Mouse (Mus musculus): ENCODE measurements around the gene Csnk1g1. TPM values are rescaled to one million over a fixed set of nuclear protein-coding genes. Genes with fewer than 3 reads are reported as not detected.

Gene Csnk1g1
- polyA plus RNA-seq, 1 experiment from 2014 or later = 12.6 TPM

DNA sequence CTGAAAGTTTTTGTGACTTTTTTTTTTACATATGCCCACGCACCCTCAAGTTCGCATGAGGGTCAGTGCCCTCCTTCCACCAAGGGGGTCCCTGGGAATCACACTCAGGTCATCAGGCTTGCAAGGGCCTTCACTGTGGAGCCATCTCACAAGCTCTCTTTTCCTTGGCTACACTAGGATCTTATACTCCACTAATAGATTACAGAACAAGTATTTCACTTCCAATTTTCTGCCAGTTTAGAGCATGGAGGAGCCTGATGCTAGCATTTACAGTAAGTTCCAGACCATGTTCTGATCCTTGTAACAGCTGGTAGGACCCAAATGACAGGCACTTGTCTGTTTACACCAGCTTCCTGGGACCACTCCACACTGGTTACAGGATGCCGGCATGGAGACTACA is 169.3 kb downstream of the Csnk1g1 start:
- no peak overlapping the region for H3K9ac ChIP-seq (replicated peaks; ENCODE audit: low read length)
- H3K36me3 ChIP-seq (ENCODE audit: insufficient read depth, low read length) = no peaks in the 10 kb centered on the region
- WGBS = 58% methylated on average over 3 of the region's 3 CpGs
- H3K27ac ChIP-seq (ENCODE audit: low read length) = no peak overlapping the region
- H3K4me3 ChIP-seq (ENCODE audit: low read length) = no peak overlapping the region
- 0 out of 2 replicates have a peak overlapping the region, but pooled peaks have one; percentile 35 for H3K4me2 ChIP-seq (replicated peaks; ENCODE audit: low read depth, low read length)
- H3K27me3 ChIP-seq (ENCODE audit: insufficient read depth, low read length) = no peaks in the 10 kb centered on the region
- H3K4me1 ChIP-seq (ENCODE audit: insufficient read depth, low read length) = peaks cover 4% of the 10 kb centered on the region; the same call in 1 of the 2 replicates
- H3K9me3 ChIP-seq (ENCODE audit: low read length) = no peaks in the 10 kb centered on the region
- no peak for ATAC-seq (ENCODE audit: low FRiP score, low TSS enrichment)

DNA sequence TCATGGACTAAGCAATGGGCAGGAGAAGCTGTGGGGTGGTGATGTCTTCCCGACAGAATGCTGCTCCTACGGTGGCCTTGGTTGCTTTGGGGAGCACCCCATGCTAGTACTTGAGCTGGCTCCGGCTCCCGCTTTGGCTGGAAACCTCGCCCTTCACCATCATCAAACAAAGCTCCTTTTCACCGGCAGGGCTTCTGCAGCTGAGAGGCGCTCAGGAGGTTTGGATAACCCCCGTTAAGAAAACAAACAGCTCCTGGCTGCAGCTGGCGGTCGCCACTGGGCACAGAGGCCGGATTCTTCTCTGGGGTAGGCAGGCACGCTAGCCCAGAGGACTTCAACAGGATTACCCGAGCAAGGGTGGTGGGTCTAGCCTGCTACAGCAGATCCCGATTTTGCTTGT is 169.8 kb downstream of the Csnk1g1 start:
- 0 out of 2 replicates have a peak overlapping the region, but pooled peaks have one; percentile 3 for H3K9ac ChIP-seq (replicated peaks; ENCODE audit: low read length)
- 5% methylated on average over 14 of the region's 14 CpGs for WGBS
- H3K27ac ChIP-seq (ENCODE audit: low read length) = no peak overlapping the region
- no peaks in the 10 kb centered on the region for H3K36me3 ChIP-seq (ENCODE audit: insufficient read depth, low read length)
- H3K4me3 ChIP-seq (ENCODE audit: low read length) = no peak overlapping the region
- H3K4me1 ChIP-seq (ENCODE audit: insufficient read depth, low read length) = peaks cover 4% of the 10 kb centered on the region; the same call in 1 of the 2 replicates
- H3K4me2 ChIP-seq (replicated peaks; ENCODE audit: low read depth, low read length) = peak overlapping the region; percentile 35
- no peaks in the 10 kb centered on the region for H3K27me3 ChIP-seq (ENCODE audit: insufficient read depth, low read length)
- no peaks in the 10 kb centered on the region for H3K9me3 ChIP-seq (ENCODE audit: low read length)
- ATAC-seq (ENCODE audit: low FRiP score, low TSS enrichment) = no peak

DNA sequence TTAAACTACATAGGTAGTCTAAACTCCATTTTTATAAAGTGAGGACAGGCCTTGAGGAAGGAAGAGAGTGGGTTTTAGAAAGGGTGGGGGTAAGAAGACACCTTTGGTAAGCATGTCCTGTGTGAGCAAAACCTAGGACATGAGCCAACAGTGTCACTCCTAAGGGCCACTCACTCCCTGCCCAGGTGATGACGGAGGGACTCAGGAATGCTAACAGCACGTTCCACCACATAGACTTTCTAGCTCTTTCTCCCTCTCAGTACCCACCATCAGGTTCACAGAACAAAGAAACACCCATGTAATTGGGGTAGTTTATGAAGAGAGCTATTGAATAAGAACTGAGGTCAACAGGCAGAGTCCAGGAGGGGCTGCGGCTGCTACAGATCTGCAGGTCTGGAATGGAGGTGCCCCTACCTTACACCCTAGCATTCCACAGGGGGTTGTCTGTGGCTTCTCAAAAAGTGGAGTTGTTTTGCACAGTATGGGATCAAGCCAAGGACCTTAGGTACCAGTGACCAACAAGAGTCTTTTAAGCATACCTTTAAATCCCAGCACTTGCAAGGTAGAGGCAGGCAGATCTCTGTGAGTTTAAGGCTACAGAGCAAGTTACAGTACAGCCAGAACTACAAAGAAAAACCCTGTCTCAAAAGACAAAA is 172.2 kb downstream of the Csnk1g1 start:
- no peak overlapping the region for H3K9ac ChIP-seq (replicated peaks; ENCODE audit: low read length)
- H3K27me3 ChIP-seq (ENCODE audit: insufficient read depth, low read length) = no peaks in the 10 kb centered on the region
- ATAC-seq (ENCODE audit: low FRiP score, low TSS enrichment) = no peak
- no peak overlapping the region for H3K27ac ChIP-seq (ENCODE audit: low read length)
- no peak overlapping the region for H3K4me2 ChIP-seq (replicated peaks; ENCODE audit: low read depth, low read length)
- no peak overlapping the region for H3K4me3 ChIP-seq (ENCODE audit: low read length)
- H3K4me1 ChIP-seq (ENCODE audit: insufficient read depth, low read length) = peaks cover 4% of the 10 kb centered on the region; the same call in 1 of the 2 replicates
- no peaks in the 10 kb centered on the region for H3K36me3 ChIP-seq (ENCODE audit: insufficient read depth, low read length)
- no peaks in the 10 kb centered on the region for H3K9me3 ChIP-seq (ENCODE audit: low read length)
- 76% methylated on average over 3 of the region's 3 CpGs for WGBS

DNA sequence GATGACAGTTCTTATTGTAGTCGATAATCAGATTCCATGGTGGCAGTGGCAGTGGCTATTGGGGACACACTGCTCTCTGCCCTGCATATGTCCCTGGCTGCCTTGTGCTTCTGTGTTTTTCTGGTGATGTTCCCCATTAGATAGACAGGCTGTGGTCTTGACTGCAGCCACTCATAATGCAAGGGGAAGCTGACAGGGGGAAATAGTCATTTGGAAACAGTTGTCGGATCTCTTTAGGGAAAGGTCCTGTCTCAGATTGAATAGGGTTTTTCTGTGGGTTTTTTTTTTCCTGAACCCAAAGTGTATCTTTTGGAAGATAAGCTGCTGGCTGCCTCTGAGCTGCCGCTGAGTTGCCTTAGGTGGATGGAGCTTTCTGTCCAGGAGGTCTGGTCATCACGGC is 173.3 kb downstream of the Csnk1g1 start:
- no peak overlapping the region for H3K9ac ChIP-seq (replicated peaks; ENCODE audit: low read length)
- WGBS = 89% methylated on average over 4 of the region's 4 CpGs
- H3K36me3 ChIP-seq (ENCODE audit: insufficient read depth, low read length) = peaks cover 3% of the 10 kb centered on the region
- H3K4me3 ChIP-seq (ENCODE audit: low read length) = no peak overlapping the region
- no peaks in the 10 kb centered on the region for H3K9me3 ChIP-seq (ENCODE audit: low read length)
- no peak overlapping the region for H3K4me2 ChIP-seq (replicated peaks; ENCODE audit: low read depth, low read length)
- ATAC-seq (ENCODE audit: low FRiP score, low TSS enrichment) = no peak
- H3K27ac ChIP-seq (ENCODE audit: low read length) = no peak overlapping the region
- no peaks in the 10 kb centered on the region for H3K27me3 ChIP-seq (ENCODE audit: insufficient read depth, low read length)
- peaks cover 4% of the 10 kb centered on the region; the same call in 1 of the 2 replicates for H3K4me1 ChIP-seq (ENCODE audit: insufficient read depth, low read length)

DNA sequence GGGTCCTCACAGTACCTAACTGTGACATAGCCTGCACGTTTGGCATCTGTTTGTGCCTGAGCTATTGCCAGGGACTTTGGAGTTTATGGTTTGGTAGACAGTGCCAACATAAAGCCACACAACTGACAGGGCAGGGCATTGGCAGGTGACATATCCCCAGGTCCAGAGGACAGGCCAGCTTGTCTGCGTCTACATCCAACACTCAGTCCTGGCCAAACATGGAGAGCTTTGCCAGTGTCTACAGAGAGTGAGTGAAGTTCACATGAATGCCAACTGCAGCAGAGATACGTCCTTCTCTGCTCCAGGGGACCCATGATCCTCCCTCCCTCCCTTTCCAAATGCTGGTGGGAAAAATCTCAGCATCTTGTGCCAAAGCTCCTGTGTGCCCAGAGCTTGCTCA is 175.4 kb downstream of the Csnk1g1 start:
- no peak overlapping the region for H3K27ac ChIP-seq (ENCODE audit: low read length)
- H3K4me2 ChIP-seq (replicated peaks; ENCODE audit: low read depth, low read length) = no peak overlapping the region
- WGBS = 91% methylated on average over 3 of the region's 3 CpGs
- H3K4me1 ChIP-seq (ENCODE audit: insufficient read depth, low read length) = no peaks in the 10 kb centered on the region
- H3K4me3 ChIP-seq (ENCODE audit: low read length) = no peak overlapping the region
- ATAC-seq (ENCODE audit: low FRiP score, low TSS enrichment) = no peak
- peaks cover 13% of the 10 kb centered on the region for H3K36me3 ChIP-seq (ENCODE audit: insufficient read depth, low read length)
- no peak overlapping the region for H3K9ac ChIP-seq (replicated peaks; ENCODE audit: low read length)
- no peaks in the 10 kb centered on the region for H3K9me3 ChIP-seq (ENCODE audit: low read length)
- H3K27me3 ChIP-seq (ENCODE audit: insufficient read depth, low read length) = no peaks in the 10 kb centered on the region

DNA sequence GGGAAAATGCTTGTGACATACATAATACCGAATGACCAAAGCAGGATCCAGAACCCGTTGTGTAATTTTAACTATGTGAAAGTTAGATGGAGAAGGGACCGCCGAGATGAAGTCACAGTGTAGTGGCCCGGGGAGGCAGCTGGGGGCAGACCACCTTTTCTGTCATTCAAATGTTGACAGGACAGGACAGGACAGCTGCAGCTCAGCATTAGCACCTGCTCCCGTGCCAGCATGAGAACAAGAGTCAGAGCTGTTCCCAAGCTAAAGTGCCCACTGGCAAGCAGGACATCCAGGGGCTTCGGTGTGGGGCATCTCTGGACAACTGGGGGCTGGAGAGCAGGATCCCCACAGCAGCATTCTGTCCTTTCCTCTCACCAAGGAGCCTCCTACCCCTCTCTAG is 178.3 kb downstream of the Csnk1g1 start:
- no peak for ATAC-seq (ENCODE audit: low FRiP score, low TSS enrichment)
- Histone ChIP-seq H3K4me2 (replicated peaks; ENCODE audit: low read depth, low read length) (no peak overlapping the region), H3K4me1 (ENCODE audit: insufficient read depth, low read length) (no peaks in the 10 kb centered on the region), H3K9ac (replicated peaks; ENCODE audit: low read length) (no peak overlapping the region), H3K36me3 (ENCODE audit: insufficient read depth, low read length) (peaks cover 20% of the 10 kb centered on the region), H3K27ac (ENCODE audit: low read length) (no peak overlapping the region), H3K4me3 (ENCODE audit: low read length) (no peak overlapping the region), H3K27me3 (ENCODE audit: insufficient read depth, low read length) (no peaks in the 10 kb centered on the region), H3K9me3 (ENCODE audit: low read length) (no peaks in the 10 kb centered on the region)
- WGBS = 96% methylated on average over 7 of the region's 7 CpGs

DNA sequence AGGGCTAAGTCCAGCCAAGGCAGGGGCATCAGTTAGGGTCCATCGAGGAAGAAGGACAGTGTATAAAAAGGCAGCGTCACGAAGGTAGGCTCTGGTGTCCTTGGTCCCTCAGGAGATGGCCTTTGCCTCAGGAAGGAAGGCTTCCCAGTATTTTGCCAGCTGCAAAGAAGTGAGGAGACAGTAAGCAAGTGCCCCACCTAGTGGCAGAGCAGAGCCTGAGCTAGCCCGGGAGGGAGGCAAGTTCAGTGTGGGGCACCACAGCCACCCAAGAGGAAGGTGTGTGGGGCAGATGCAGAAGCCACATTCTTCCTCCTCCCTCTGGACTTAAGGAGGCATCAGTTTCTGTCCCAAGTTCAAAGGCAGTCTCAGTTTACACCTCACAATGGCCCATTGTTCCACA is 179.7 kb downstream of the Csnk1g1 start:
- no peak overlapping the region for H3K4me2 ChIP-seq (replicated peaks; ENCODE audit: low read depth, low read length)
- no peaks in the 10 kb centered on the region for H3K27me3 ChIP-seq (ENCODE audit: insufficient read depth, low read length)
- WGBS = 31% methylated on average over 4 of the region's 4 CpGs
- H3K4me1 ChIP-seq (ENCODE audit: insufficient read depth, low read length) = 0 out of 2 replicates have a peak, but pooled peaks cover 2% of the 10 kb centered on the region
- H3K9me3 ChIP-seq (ENCODE audit: low read length) = no peaks in the 10 kb centered on the region
- peaks cover 31% of the 10 kb centered on the region for H3K36me3 ChIP-seq (ENCODE audit: insufficient read depth, low read length)
- H3K9ac ChIP-seq (replicated peaks; ENCODE audit: low read length) = no peak overlapping the region
- H3K27ac ChIP-seq (ENCODE audit: low read length) = no peak overlapping the region
- H3K4me3 ChIP-seq (ENCODE audit: low read length) = no peak overlapping the region
- ATAC-seq (ENCODE audit: low FRiP score, low TSS enrichment) = no peak

DNA sequence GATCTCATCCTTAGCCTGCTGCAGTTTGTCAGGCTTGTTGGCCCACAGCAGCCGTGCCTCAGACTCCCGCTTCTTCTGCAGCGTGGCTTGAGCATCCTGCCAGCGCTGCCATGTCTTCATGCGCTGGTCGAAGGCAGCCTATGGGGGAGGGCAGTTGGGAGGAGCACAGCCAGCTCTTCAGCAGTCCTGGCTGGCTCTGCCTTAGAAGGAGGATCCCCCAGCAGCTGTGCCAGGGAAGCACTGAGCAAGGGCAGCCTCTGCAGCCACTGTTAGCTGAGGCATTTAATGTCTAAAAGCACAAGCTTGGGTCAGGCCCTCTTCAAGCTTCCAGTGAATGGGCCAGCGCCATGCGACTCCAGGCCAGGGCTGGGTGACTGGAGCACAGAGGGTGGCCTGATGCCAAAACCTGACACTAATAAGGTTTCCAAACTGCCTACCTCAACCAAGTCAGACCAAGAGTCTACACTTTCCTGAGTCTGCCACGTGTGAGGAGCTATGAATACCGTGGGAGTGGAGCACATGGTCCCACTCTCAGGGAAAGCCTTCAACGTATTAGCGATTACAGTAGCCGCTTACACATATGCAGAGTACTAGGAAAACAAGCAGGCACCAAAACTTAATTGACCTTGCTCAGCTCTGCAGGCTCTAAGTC is 182.0 kb downstream of the Csnk1g1 start:
- Histone ChIP-seq H3K36me3 (ENCODE audit: insufficient read depth, low read length) (peaks cover 48% of the 10 kb centered on the region), H3K4me1 (ENCODE audit: insufficient read depth, low read length) (0 out of 2 replicates have a peak, but pooled peaks cover 2% of the 10 kb centered on the region), H3K9ac (replicated peaks; ENCODE audit: low read length) (no peak overlapping the region), H3K27ac (ENCODE audit: low read length) (0 out of 2 replicates have a peak overlapping the region, but pooled peaks have one; percentile 6), H3K27me3 (ENCODE audit: insufficient read depth, low read length) (no peaks in the 10 kb centered on the region), H3K9me3 (ENCODE audit: low read length) (no peaks in the 10 kb centered on the region), H3K4me2 (replicated peaks; ENCODE audit: low read depth, low read length) (no peak overlapping the region), H3K4me3 (ENCODE audit: low read length) (no peak overlapping the region)
- 78% methylated on average over 13 of the region's 13 CpGs for WGBS
- 0 out of 2 replicates have a peak, but pooled peaks have one; percentile 24 for ATAC-seq (ENCODE audit: low FRiP score, low TSS enrichment)

DNA sequence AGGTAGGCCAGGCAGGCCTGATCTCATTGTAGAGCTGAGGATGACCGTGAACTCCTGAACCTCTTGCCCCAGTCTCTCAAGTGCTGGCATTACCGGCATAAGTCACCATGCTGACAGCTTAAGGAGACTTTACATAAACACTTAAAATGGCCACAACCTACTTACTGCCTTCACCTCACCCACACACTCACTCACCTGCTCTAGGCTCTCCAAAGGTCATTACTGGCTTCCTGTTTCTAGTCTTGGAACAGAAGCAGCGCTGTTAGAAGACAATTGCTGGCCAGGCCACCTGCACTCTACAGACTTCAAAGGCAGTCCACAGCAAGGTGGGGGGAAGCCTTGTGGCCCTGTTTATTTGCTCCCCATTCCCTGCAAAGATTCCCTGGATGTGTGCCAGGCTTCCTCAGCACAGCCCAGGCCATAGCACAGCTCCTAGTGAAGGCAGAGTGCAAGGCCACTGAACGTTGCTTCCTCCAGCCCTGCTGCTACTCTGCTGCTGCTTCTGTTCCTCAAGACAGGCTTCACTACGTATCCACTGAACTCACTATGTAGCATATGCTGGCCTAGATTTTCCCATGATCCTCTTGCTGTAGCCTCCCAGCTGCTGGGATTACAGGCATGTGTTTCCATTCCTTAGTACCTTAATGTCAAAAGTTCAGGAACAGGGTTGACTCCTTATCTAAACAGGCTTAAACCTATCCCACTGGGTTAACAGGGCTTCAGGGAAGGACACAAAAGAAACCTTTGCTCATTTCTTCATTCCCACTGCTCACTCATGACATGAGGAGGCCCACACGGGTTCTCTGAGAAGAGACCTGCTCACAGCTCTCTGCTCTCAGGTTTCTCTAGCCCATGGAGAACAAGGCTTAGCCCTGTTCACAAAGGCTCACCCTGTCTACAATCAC is 182.9 kb downstream of the Csnk1g1 start:
- H3K4me2 ChIP-seq (replicated peaks; ENCODE audit: low read depth, low read length) = no peak overlapping the region
- H3K9ac ChIP-seq (replicated peaks; ENCODE audit: low read length) = no peak overlapping the region
- 58% methylated on average over 6 of the region's 6 CpGs for WGBS
- H3K27ac ChIP-seq (ENCODE audit: low read length) = peak overlapping the region; percentile 21
- no peak overlapping the region for H3K4me3 ChIP-seq (ENCODE audit: low read length)
- peaks cover 53% of the 10 kb centered on the region for H3K36me3 ChIP-seq (ENCODE audit: insufficient read depth, low read length)
- H3K27me3 ChIP-seq (ENCODE audit: insufficient read depth, low read length) = no peaks in the 10 kb centered on the region
- peak; percentile 32; the same call in 1 of the 2 replicates for ATAC-seq (ENCODE audit: low FRiP score, low TSS enrichment)
- 0 out of 2 replicates have a peak, but pooled peaks cover 2% of the 10 kb centered on the region for H3K4me1 ChIP-seq (ENCODE audit: insufficient read depth, low read length)
- no peaks in the 10 kb centered on the region for H3K9me3 ChIP-seq (ENCODE audit: low read length)

All from kidney, embryonic 16.5 days (tissue).